Mouse (Mus musculus) thymus, postnatal 0 days (tissue): ENCODE data around the gene Srarp. TPM values are rescaled to one million over a fixed set of nuclear protein-coding genes. Genes with fewer than 3 reads are reported as not detected.

Source experiments
- DNase-seq: peaks from one replicate; pipeline ENCODE4 v3.0.0-alpha.2; 2015; ENCODE audit warnings: low spot score
- polyA plus RNA-seq: library from polyadenylated mRNA; unstranded; fragments of >200 nt; fragmentation: Nextera tagmentation; extraction: Ambion mirVana; gene quantifications from 2 replicates; pipeline ENCODE4 v1.2.1, GENCODE M21; 2015

The Srarp gene
- polyA plus RNA-seq, 1 experiment from 2014 or later = not detected

- DNase-seq = no peak
These were observed 22.3 kb upstream of the Srarp start for GRCm38 (mm10) chr4:141458236-141458635.

GRCm38 (mm10) chr4:141456193-141456938, 20.5 kb upstream of the Srarp start:
- DNase-seq = no peak

- DNase-seq = no peak
These were observed 19.6 kb upstream of the Srarp start for GRCm38 (mm10) chr4:141455526-141455925.

GRCm38 (mm10) chr4:141454581-141455350, 18.9 kb upstream of the Srarp start:
- peak; percentile 73 for DNase-seq

- DNase-seq = no peak
These were observed 16.1 kb upstream of the Srarp start for GRCm38 (mm10) chr4:141451916-141452450.

GRCm38 (mm10) chr4:141451251-141451650, 15.3 kb upstream of the Srarp start:
- no peak for DNase-seq

GRCm38 (mm10) chr4:141446211-141446610, 10.3 kb upstream of the Srarp start:
- no peak for DNase-seq

GRCm38 (mm10) chr4:141445328-141445720, 9.4 kb upstream of the Srarp start:
- DNase-seq = no peak

- DNase-seq = peak; percentile 92
These were observed 8.8 kb upstream of the Srarp start, which contains the start of gene Zbtb17 for GRCm38 (mm10) chr4:141444451-141445327. TSS of gene Zbtb17 (plus strand) at chr4:141444654.

- DNase-seq = no peak
These were observed 7.9 kb upstream of the Srarp start for GRCm38 (mm10) chr4:141443641-141444429.

GRCm38 (mm10) chr4:141440877-141441276, 5.0 kb upstream of the Srarp start:
- no peak for DNase-seq

- no peak for DNase-seq
These were observed 3.3 kb upstream of the Srarp start for GRCm38 (mm10) chr4:141439083-141439803.

- DNase-seq = no peak
These were observed 2.7 kb downstream of the Srarp start for GRCm38 (mm10) chr4:141433191-141433590.

- no peak for DNase-seq
These were observed 3.2 kb downstream of the Srarp start for GRCm38 (mm10) chr4:141432666-141433065.

GRCm38 (mm10) chr4:141430997-141431396, 4.9 kb downstream of the Srarp start:
- peak; percentile 58 for DNase-seq

GRCm38 (mm10) chr4:141429847-141430246, 6.1 kb downstream of the Srarp start:
- DNase-seq = no peak

GRCm38 (mm10) chr4:141429381-141429780, 6.5 kb downstream of the Srarp start:
- DNase-seq = no peak

GRCm38 (mm10) chr4:141427921-141428320, 8.0 kb downstream of the Srarp start:
- no peak for DNase-seq

GRCm38 (mm10) chr4:141426796-141427745, 8.8 kb downstream of the Srarp start:
- no peak for DNase-seq
